In the genomic region with DNA sequence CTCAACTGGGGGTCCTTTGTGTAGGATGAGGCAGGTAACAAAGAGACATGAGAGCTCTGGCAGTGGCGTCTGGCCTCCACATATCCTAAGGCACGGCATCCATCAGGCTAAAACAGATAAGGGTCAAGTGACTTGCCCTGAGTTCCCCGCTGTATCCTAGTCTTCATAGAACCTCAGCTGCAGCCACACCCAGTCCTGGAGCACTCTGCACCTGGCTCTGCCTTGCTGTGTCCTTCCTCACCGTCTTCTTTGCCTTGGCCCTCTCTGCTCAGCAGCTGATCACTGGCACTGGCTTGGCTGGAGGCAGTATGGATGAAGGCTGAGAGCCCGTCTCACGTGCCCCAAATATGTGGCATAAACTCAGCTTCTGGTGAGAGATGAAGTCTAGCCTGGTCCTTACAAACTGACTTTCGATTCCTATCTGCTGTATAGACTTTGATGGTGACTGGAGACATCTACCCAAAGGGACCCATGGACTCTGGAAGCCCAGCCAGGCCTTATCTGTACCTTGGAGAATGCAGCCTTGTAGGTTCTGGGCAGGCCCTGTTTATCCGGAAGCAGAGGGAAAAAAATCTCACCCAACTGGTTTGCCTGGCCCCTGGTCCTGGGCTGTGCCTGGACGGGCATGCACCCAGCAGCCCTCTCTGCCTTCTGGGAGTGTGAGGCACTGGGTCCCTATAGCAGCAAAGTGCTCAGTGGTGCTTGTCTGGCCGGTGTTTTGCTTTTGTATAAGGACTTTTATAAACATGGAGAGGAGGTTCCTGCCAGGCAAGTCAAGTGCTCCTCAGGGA, we compare ENCODE assay signal across 12 mouse cellular contexts. TPM values are rescaled to one million over a fixed set of nuclear protein-coding genes. Genes with fewer than 3 reads are reported as not detected.
DNase-seq lines count a peak whose midpoint lies in the region; ATAC-seq lines count a peak whose summit lies in the region.
"Had no signal": no experiment of that assay in that cellular context is flagged by ENCODE, and none has a peak within 500 bp of the region (broad histone marks: within the 10 kb centered on the region; RNA-seq: fewer than 3 reads in every experiment).

No protein-coding gene starts in this region.

- no peak for ATAC-seq in hindbrain, embryonic 14.5 days (ENCODE audit: low FRiP score)
- ATAC-seq in midbrain, embryonic 13.5 days, result no peak
- no peak for ATAC-seq in midbrain, embryonic 15.5 days (replicated peaks)
- ATAC-seq: forebrain, embryonic 14.5 days had no signal

- H3K9ac ChIP-seq in hindbrain, embryonic 14.5 days, result no peak overlapping the region
- H3K9ac ChIP-seq in midbrain, embryonic 13.5 days (replicated peaks), result no peak overlapping the region
- no peak overlapping the region for H3K9ac ChIP-seq in midbrain, embryonic 15.5 days
- H3K9ac ChIP-seq: liver, embryonic 14.5 days had no signal

- no peaks in the 10 kb centered on the region for H3K9me3 ChIP-seq in hindbrain, embryonic 10.5 days
- H3K9me3 ChIP-seq in hindbrain, embryonic 14.5 days (ENCODE audit: control insufficient read depth, low read length), result 0 out of 2 replicates have a peak, but pooled peaks cover 4% of the 10 kb centered on the region
- H3K9me3 ChIP-seq in midbrain, embryonic 13.5 days, result peaks cover 3% of the 10 kb centered on the region; the same call in 1 of the 2 replicates
- no peaks in the 10 kb centered on the region for H3K9me3 ChIP-seq in midbrain, embryonic 15.5 days

- 0 out of 2 replicates have a peak, but pooled peaks cover 6% of the 10 kb centered on the region for H3K27me3 ChIP-seq in hindbrain, embryonic 10.5 days (ENCODE audit: insufficient read depth, poor library complexity, severe bottlenecking)
- H3K27me3 ChIP-seq in hindbrain, embryonic 14.5 days (ENCODE audit: control insufficient read depth, insufficient read depth, low read length), result no peaks in the 10 kb centered on the region
- no peaks in the 10 kb centered on the region for H3K27me3 ChIP-seq in midbrain, embryonic 13.5 days
- H3K27me3 ChIP-seq in midbrain, embryonic 15.5 days (replicated peaks), result no peaks in the 10 kb centered on the region

- H3K4me3 ChIP-seq in hindbrain, embryonic 10.5 days, result no peak overlapping the region
- H3K4me3 ChIP-seq in hindbrain, embryonic 14.5 days (replicated peaks; ENCODE audit: low read length), result no peak overlapping the region
- H3K4me3 ChIP-seq in midbrain, embryonic 13.5 days (replicated peaks), result no peak overlapping the region
- no peak overlapping the region for H3K4me3 ChIP-seq in midbrain, embryonic 15.5 days

- H3K36me3 ChIP-seq in hindbrain, embryonic 10.5 days, result peaks cover 28% of the 10 kb centered on the region
- H3K36me3 ChIP-seq in hindbrain, embryonic 14.5 days (replicated peaks; ENCODE audit: control insufficient read depth, insufficient read depth), result peaks cover 14% of the 10 kb centered on the region
- peaks cover 5% of the 10 kb centered on the region; the same call in 1 of the 2 replicates for H3K36me3 ChIP-seq in midbrain, embryonic 13.5 days
- no peaks in the 10 kb centered on the region for H3K36me3 ChIP-seq in midbrain, embryonic 15.5 days (replicated peaks)

- WGBS in hindbrain, embryonic 10.5 days, result 72% methylated on average over 10 of the region's 10 CpGs
- 74% methylated on average over 10 of the region's 10 CpGs for WGBS in hindbrain, embryonic 14.5 days
- WGBS in midbrain, embryonic 13.5 days, result 78% methylated on average over 10 of the region's 10 CpGs
- 78% methylated on average over 10 of the region's 10 CpGs for WGBS in midbrain, embryonic 15.5 days

- peaks cover 29% of the 10 kb centered on the region for H3K4me1 ChIP-seq in hindbrain, embryonic 10.5 days (replicated peaks)
- H3K4me1 ChIP-seq in hindbrain, embryonic 14.5 days (replicated peaks; ENCODE audit: control insufficient read depth, insufficient read depth, low read length), result peaks cover 4% of the 10 kb centered on the region; the same call in 1 of the 2 replicates
- 0 out of 2 replicates have a peak, but pooled peaks cover 2% of the 10 kb centered on the region for H3K4me1 ChIP-seq in midbrain, embryonic 13.5 days (replicated peaks)
- H3K4me1 ChIP-seq in midbrain, embryonic 15.5 days, result no peaks in the 10 kb centered on the region

- H3K27ac ChIP-seq in hindbrain, embryonic 10.5 days, result peak overlapping the region; percentile 29; the same call in 1 of the 2 replicates
- no peak overlapping the region for H3K27ac ChIP-seq in hindbrain, embryonic 14.5 days
- H3K27ac ChIP-seq in midbrain, embryonic 13.5 days, result no peak overlapping the region
- no peak overlapping the region for H3K27ac ChIP-seq in midbrain, embryonic 15.5 days
- H3K27ac ChIP-seq: liver, embryonic 14.5 days had no signal

- no peak overlapping the region for H3K4me2 ChIP-seq in hindbrain, embryonic 14.5 days (replicated peaks)
- H3K4me2 ChIP-seq in midbrain, embryonic 13.5 days (replicated peaks), result no peak overlapping the region
- no peak overlapping the region for H3K4me2 ChIP-seq in midbrain, embryonic 15.5 days

- DNase-seq in hindbrain, embryonic 10.5 days (ENCODE audit: low spot score), result no peak
- DNase-seq in hindbrain, embryonic 14.5 days (ENCODE audit: low spot score), result no peak
- DNase-seq in forelimb bud, embryonic 11.5 days (ENCODE audit: low read depth, low spot score), result peak; percentile 19
- peak; percentile 78 for DNase-seq in kidney, postnatal 14 days
- peak; percentile 91 for DNase-seq in lung, postnatal 36 days
- DNase-seq in layer of hippocampus, postnatal 14 days (ENCODE audit: low spot score in 2 of 2), result no peak
- DNase-seq: retina, postnatal 1 day had no signal

RNA-seq across cellular contexts. Expression of gene Pwwp2b, which starts 9.7 kb away (rescaled TPM):
- polyA plus RNA-seq in hindbrain, embryonic 10.5 days (2016; fragmentation: Nextera tagmentation; extraction: Ambion mirVana), result 4.7 and 5.2 TPM in 2 replicates
- 5.2 and 5.3 TPM in 2 replicates for polyA plus RNA-seq in hindbrain, embryonic 14.5 days (2014; fragmentation: Nextera tagmentation; extraction: Ambion mirVana)
- total RNA-seq in layer of hippocampus, postnatal 14 days (2021), result 10 to 100 TPM; 27.6 to 30.4 TPM
- polyA plus RNA-seq in midbrain, embryonic 13.5 days (2015; fragmentation: Nextera tagmentation; extraction: Ambion mirVana), result 3.1 and 4.1 TPM in 2 replicates
- 5.2 and 5.3 TPM in 2 replicates for polyA plus RNA-seq in midbrain, embryonic 15.5 days (2015; fragmentation: Nextera tagmentation; extraction: Ambion mirVana)

RNA-seq across cellular contexts. Expression of gene Stk32c, which starts 44.8 kb away (rescaled TPM):
- 0.35 and 0.60 TPM in 2 replicates for polyA plus RNA-seq in hindbrain, embryonic 10.5 days (2016; fragmentation: Nextera tagmentation; extraction: Ambion mirVana)
- polyA plus RNA-seq in hindbrain, embryonic 14.5 days (2014; fragmentation: Nextera tagmentation; extraction: Ambion mirVana), result 1.2 and 2.8 TPM in 2 replicates
- 10 to 100 TPM; 57.3 to 60.2 TPM for total RNA-seq in layer of hippocampus, postnatal 14 days (2021)
- 0.49 and 0.79 TPM in 2 replicates for polyA plus RNA-seq in midbrain, embryonic 13.5 days (2015; fragmentation: Nextera tagmentation; extraction: Ambion mirVana)
- polyA plus RNA-seq in midbrain, embryonic 15.5 days (2015; fragmentation: Nextera tagmentation; extraction: Ambion mirVana), result 2.3 and 2.4 TPM in 2 replicates
- polyA plus RNA-seq: heart, postnatal 0 days had no signal

RNA-seq across cellular contexts. Expression of gene Lrrc27, which starts 45.2 kb away (rescaled TPM):
- 4.1 and 4.9 TPM in 2 replicates for polyA plus RNA-seq in hindbrain, embryonic 10.5 days (2016; fragmentation: Nextera tagmentation; extraction: Ambion mirVana)
- polyA plus RNA-seq in hindbrain, embryonic 14.5 days (2014; fragmentation: Nextera tagmentation; extraction: Ambion mirVana), result 5.2 and 6.2 TPM in 2 replicates
- total RNA-seq in layer of hippocampus, postnatal 14 days (2021), result 1 to 10 TPM; 5.8 to 7.6 TPM
- polyA plus RNA-seq in midbrain, embryonic 13.5 days (2015; fragmentation: Nextera tagmentation; extraction: Ambion mirVana), result 4.8 and 6.8 TPM in 2 replicates
- polyA plus RNA-seq in midbrain, embryonic 15.5 days (2015; fragmentation: Nextera tagmentation; extraction: Ambion mirVana), result 4.1 and 4.6 TPM in 2 replicates

Comparison
In these comparisons a context has a peak if more than half of its experiments do, and no peak if none do; other contexts are left out.
1. DNase-seq: peak in forelimb bud, embryonic 11.5 days (single experiment), kidney, postnatal 14 days (single experiment) and lung, postnatal 36 days (single experiment); none in hindbrain, embryonic 10.5 days (single experiment), hindbrain, embryonic 14.5 days (single experiment) and layer of hippocampus, postnatal 14 days (0 of 2).